Mouse (Mus musculus) G1E (cell line): ENCODE measurements around the gene Cant1.

Experiments
- CTCF ChIP-seq: IDR thresholded peaks from 2 replicates; pipeline ENCODE4 v1.5.1; 2012; ENCODE audit warnings: low read depth, low read length, inconsistent platforms, mixed read lengths
- GATA1 ChIP-seq: IDR thresholded peaks from 2 replicates; pipeline ENCODE4 v1.6.1; 2012; ENCODE audit warnings: borderline replicate concordance, low read length, inconsistent platforms, mixed read lengths
- GATA2 ChIP-seq: IDR thresholded peaks from 2 replicates; pipeline ENCODE4 v1.6.1; 2012; ENCODE audit warnings: low read depth, low read length, inconsistent platforms, borderline replicate concordance
- POLR2AphosphoS5 ChIP-seq: IDR thresholded peaks from 2 replicates; pipeline ENCODE4 v1.6.1; 2012; ENCODE audit warnings: low read depth, low read length, inconsistent platforms; ENCODE audit not compliant: insufficient replicate concordance
- TAL1 ChIP-seq: conservative IDR thresholded peaks from 2 replicates; pipeline ENCODE4 v1.6.1; 2012; ENCODE audit warnings: low read depth, low read length, inconsistent platforms, mixed read lengths

- TF ChIP-seq GATA1 = no peak
- TF ChIP-seq CTCF = no peak
- TF ChIP-seq GATA2 = no peak
- TF ChIP-seq TAL1 = no peak
- TF ChIP-seq POLR2AphosphoS5 = no peak
These were observed 28.5 kb upstream of the Cant1 start for GRCm38 (mm10) chr11:118447346-118447745.
